Mouse (Mus musculus) thymus, postnatal 25 days (tissue): Measurements from ENCODE around the gene Mettl11b.
"Not testable (repeated sequence)": the region's sequence is repeated elsewhere in the genome, so short reads cannot be mapped to it uniquely, and the experiment has no call there.

Experiments
- DNase-seq: peaks from one replicate; pipeline ENCODE4 v3.0.0; 2022

Mettl11b gene

DNA sequence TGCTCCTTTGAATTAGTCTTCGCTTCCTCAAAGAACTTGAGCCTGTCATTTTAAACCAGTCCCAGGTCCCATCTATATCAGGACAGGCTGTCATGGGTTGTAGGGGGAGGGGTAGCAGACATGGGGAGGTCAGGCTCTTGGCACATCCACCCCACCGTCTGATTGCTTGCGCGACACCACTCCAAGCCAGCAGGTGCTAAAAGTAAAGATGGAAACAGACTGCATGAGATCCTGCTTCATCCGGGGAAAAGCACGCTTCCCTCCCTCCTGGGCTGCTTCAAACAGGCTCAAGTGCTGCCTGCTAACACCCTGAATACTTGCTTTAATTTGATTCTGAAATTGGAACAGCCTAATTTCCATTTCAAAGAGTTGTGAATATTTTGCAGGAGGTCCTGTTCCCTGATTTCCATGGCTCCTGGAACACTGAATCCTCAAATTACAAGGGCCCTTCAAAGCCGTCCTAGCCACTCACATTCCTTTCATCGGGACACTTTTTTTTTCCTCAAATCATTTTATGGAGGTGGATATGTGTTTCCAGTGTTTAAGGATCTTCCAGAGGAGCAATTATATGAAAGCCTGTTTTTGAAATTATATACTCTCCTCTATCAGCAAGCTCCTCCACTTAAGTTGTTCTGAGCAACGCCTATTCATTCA, at the start of gene Mettl11b:
Gene Mettl11b, minus strand, starts transcription at position 127 of the 654 bp plus-strand sequence.
- no peak for DNase-seq

GRCm38 (mm10) chr1:163757462-163758207, 32.6 kb upstream of the Mettl11b start:
- no peak for DNase-seq

DNA sequence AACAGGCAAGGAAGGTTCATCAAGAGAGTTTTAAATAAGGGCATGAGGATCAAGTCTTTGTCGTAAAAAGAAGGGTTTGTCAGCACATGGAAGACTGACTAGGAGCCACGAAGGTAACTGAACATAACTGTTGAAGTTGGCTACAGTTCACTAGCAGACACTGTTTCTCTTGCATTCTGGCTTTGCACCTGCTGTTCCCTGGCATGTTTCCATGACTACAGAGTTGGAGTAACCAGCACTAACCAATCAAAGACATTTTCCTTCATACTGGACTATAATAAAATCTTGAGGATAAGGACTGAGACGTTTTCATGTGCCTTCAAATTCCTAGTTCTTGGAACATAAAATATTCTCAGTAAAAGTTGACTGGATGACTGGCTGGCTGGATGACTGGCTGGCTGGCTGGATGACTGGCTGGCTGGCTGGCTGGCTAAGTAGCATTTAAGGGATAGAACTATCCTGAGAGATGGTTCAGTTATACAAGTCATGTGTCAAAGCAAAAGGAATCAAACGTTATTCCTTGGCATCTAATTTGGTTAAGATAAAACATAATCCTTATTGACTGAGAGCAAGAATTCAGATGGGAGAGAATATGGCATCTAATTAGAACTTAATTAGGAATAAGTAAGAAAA, 26.4 kb upstream of the Mettl11b start:
- no peak for DNase-seq

- no peak for DNase-seq
Observed at GRCm38 (mm10) chr1:163737239-163737533, 12.2 kb upstream of the Mettl11b start.

DNA sequence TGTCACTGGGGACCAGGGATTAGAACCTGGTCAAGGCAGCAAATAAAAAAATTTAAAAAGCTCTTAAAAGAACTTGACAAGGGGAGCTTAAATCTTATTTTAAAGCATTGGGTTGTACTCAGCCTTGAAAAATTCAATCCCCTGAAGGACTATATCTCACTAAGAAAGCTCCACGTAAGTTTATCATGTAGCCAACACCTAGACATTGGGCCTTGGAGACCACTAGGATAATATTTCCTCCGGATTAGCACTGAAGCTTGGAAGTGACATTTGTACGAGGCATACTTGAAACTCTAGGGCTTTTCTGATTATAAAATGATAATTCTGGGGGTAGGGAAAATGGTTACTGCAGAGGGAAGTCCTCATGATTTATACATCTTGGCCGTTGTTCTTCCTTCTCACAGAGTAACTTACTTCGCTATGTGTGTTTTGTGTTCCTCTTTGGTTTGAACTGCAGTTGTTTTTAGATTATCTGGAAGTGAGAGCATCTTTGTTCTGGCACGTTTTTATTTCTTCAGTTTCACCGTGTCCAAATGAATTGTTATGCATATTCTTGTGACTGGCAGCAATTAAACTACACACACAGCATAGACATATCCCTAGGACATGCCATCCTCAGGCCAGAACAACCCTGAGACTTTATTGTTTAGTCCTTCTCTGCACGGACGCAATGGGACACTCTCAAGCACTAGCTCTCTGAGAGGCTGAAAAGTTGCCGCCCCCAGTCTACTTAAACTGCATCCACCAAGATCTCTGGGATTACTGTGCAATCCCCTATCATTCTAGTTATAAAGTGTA, 11.6 kb upstream of the Mettl11b start:
- DNase-seq: no peak

DNA sequence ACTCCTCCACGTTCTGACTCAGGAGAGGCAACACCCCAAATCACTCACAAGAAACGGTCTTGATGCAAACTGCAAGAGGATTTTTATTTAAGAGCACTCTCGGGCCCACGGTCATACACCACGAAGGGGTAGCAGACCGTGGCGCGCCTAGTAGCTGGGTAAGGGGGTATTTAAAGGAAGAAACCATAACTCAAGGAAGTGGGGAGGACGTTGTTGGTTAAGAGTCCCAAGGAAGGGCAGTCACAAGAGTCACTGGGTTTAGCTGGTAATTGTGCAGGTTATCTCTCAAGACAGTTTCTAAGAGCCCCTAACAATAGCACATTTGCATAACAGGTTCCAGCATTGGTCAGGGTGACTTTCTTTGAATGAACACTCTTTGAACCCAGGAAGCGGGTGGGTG, 6.1 kb upstream of the Mettl11b start:
- not testable (repeated sequence) for DNase-seq

DNA sequence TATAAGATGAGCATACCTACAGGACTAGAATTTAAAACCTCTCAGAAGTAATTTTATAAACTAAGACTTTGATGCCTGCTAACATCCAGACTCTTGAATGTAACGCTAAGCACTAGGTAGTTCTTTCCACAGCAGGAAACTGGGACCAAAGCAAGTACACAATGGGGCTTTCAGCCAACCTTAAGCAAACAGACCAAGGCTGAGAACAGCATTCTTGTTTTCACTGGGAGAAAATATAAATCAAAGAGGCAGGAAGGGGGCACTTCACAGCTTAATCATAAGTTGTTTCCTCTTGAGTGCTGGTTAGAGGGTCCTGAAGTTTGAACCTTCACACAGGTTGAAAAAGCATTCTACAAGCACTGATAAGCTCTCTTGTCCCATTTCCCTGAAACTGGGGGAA, 1.1 kb downstream of the Mettl11b start:
- no peak for DNase-seq

DNA sequence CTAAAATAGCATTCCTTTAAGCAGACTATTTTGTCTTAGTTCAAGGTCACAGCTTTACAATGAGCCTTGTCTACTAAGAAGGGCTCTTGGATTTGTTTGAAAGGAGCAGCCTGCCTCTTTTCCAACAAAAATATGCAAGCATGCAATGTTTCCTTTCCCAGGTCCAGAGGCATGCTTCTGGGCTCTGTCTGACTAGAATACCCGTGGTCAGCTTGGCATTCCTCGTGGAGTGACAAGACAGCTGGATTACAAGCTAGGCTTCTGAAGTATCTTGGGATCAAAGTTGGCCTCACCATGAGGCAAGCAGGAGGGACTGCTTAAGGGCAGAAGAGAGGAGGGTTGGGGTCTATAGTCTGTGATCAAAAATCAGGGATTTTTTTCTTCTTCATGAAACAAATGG, 16.4 kb downstream of the Mettl11b start:
- DNase-seq: no peak

DNA sequence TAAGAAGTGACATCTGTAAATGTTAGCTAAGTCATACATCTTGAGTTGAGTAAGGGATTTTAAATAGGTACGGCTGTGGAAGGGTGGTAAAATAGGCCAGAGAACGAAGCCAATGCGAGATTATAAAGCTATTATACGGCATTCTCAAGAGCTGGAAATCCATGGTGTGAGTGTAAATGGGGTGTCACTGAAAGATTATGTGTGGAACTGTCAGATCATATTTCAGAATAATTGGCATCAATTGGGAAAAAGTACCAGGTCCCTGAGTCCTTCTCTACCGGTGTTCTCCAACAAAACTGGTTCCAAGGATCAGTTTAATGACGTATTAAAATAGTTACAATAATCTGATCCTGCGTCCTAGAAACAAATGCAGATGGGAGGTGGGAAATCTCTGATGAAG, 24.5 kb downstream of the Mettl11b start:
- no peak for DNase-seq

DNA sequence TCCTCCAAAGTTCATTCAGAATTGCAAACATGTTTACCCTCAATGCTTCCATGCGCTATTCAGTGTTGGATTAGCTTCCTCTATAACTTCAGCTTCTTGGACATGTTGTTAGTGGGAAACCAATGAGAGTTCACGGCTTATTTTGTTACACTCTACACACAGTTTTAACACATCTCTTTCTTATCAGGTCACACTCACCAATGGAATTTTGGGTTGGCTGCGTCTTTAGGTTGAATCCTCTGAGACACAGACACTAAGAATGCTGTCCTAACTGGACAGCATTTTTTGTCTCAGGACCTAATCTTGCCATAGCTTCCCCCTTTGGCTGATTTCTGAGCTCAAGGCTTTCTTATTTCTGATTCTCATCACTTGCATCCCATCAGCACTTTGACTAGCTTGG, 25.3 kb downstream of the Mettl11b start:
- no peak for DNase-seq

GRCm38 (mm10) chr1:163691860-163692259, 33.2 kb downstream of the Mettl11b start:
- no peak for DNase-seq

GRCm38 (mm10) chr1:163682935-163683430, 42.0 kb downstream of the Mettl11b start:
- DNase-seq: no peak

DNA sequence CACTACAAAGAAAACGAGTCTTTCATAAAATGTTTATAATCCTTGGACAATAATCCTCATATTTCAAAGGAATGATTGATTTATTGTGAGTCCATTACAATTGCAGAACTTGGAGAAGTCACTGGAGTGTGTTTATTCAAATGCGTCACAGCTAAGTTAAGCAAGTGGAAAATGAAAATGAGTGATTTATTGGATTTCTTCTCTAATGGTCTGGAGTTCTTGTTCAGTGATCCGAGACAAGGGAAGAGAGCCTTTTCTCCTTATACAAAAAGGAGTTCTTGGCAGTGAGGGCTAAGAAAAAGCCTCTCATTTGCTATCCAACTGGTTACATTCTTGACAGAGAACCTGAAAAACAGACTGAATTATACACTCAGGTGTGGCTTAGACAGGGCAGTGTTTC, 42.9 kb downstream of the Mettl11b start:
- DNase-seq: no peak

GRCm38 (mm10) chr1:163672866-163673265, 52.2 kb downstream of the Mettl11b start:
- no peak for DNase-seq

GRCm38 (mm10) chr1:163671326-163671725, 53.7 kb downstream of the Mettl11b start:
- DNase-seq: no peak

DNA sequence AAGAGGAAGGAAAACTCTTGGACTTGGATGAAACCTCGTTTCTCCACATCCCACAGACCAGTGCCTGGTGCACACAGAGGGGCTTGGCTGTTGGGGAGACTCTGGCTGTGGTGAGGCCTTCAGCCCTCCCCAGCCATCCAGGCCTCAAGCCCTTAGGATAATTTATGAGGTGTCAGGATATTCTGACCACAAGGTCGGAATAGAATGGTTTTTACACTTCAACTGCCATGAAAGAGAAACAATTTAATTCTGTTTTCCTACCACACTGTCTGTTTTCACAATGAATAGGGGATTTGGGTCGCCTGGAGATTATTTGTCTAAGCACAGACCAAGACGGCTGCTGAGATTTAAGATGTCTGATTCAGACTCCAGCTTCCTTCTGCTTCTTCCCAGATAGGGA, 54.3 kb downstream of the Mettl11b start:
- DNase-seq: no peak

DNA sequence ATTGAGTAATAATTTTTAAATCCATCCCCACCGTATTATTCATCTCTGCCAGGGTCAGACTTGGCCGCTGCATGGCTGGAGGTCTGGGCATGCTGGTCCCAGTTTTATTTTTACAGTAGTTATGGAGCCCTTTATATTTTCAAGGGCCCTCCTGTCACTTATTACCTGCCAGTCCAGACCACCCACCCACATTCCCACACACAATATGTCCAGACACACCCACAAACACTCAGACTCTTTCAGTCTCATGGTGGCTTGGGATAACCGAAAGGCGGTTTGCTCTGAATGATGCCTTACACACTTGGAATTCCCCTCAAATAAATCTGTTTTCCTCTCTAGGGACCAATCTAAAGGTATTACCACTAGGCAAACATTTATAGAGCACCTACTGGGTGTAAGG, 55.1 kb downstream of the Mettl11b start:
- no peak for DNase-seq

GRCm38 (mm10) chr1:163662416-163662815, 62.6 kb downstream of the Mettl11b start:
- no peak for DNase-seq

- no peak for DNase-seq
Observed at GRCm38 (mm10) chr1:163658535-163658928, 66.5 kb downstream of the Mettl11b start.

- DNase-seq: no peak
Observed at GRCm38 (mm10) chr1:163657766-163658534, 67.1 kb downstream of the Mettl11b start.

DNA sequence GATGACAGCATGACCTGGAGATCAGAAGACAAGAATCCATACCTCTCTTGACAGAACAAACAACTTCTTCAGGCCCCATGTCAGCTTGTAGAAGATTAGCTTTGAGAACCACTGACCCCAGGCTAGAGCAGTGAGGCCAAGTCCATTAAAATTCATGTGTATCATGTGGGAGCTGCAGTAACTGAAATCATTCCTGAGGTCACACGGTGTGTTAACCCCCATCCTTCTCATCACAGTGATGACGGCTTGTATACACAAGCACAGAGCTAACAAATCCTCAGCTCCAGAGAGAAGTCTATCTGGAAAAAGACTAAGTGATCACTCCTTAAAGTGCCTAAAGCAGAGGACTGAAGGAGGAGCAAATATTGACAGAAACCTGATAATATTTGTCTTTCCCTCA, 68.0 kb downstream of the Mettl11b start:
- DNase-seq: no peak

- no peak for DNase-seq
Observed at GRCm38 (mm10) chr1:163656432-163656831, 68.6 kb downstream of the Mettl11b start.
